Mouse (Mus musculus) hindbrain, embryonic 11.5 days (tissue): ENCODE measurements around the gene Pi4ka. TPM values are rescaled to one million over a fixed set of nuclear protein-coding genes. Genes with fewer than 3 reads are reported as not detected.

Experiments used
- ATAC-seq: fragments of 200-750 bp; cut with Nextera tagmentation; 2 replicates; pipeline ENCODE4 v1.8.0; 2017; ENCODE audit warnings: mild to moderate bottlenecking, moderate TSS enrichment, moderate library complexity; ENCODE audit not compliant: low FRiP score
- DNase-seq: peaks from one replicate; pipeline ENCODE4 v3.0.0-alpha.2; 2015; ENCODE audit warnings: low spot score
- H3K27ac ChIP-seq: fragments of 300-500 bp; sonication (generic); 2 replicates; pipeline ENCODE4 v1.5.1; 2014; ENCODE audit warnings: mild to moderate bottlenecking, low read depth, low read length
- H3K27me3 ChIP-seq: fragments of 300-500 bp; sonication (generic); 2 replicates; pipeline ENCODE4 v1.6.1; 2014; ENCODE audit warnings: mild to moderate bottlenecking, low read length, moderate library complexity, mixed read lengths; ENCODE audit not compliant: control insufficient read depth, insufficient read depth
- H3K36me3 ChIP-seq: fragments of 300-500 bp; sonication (generic); 2 replicates; pipeline ENCODE4 v1.6.1; 2014; ENCODE audit warnings: mild to moderate bottlenecking, low read length, moderate library complexity, mixed read lengths; ENCODE audit not compliant: control insufficient read depth, insufficient read depth
- H3K4me1 ChIP-seq: fragments of 300-500 bp; sonication (generic); replicated peaks from 2 replicates; pipeline ENCODE4 v1.6.1; 2014; ENCODE audit warnings: low read length, mixed read lengths; ENCODE audit not compliant: control insufficient read depth, insufficient read depth
- H3K4me2 ChIP-seq: fragments of 300-500 bp; sonication (generic); replicated peaks from 2 replicates; pipeline ENCODE4 v1.6.1; 2014; ENCODE audit warnings: mild to moderate bottlenecking, low read depth, low read length
- H3K4me3 ChIP-seq: fragments of 300-500 bp; sonication (generic); 2 replicates; pipeline ENCODE4 v1.5.1; 2014; ENCODE audit warnings: low read depth, low read length
- H3K9ac ChIP-seq: fragments of 300-500 bp; sonication (generic); 2 replicates; pipeline ENCODE4 v1.6.1; 2014; ENCODE audit warnings: low read depth, low read length
- H3K9me3 ChIP-seq: fragments of 300-500 bp; sonication (generic); 2 replicates; pipeline ENCODE4 v1.6.1; 2016; ENCODE audit warnings: low read length; ENCODE audit not compliant: control insufficient read depth
- WGBS: fragments of 180-500 bp; shearing (Covaris S2); extraction: QIAGEN DNeasy Blood & Tissue Kit; methylation state at CpG from one replicate; pipeline ENCODE4 v1.1.7; 2014; 5-methylcytosine and 5-hydroxymethylcytosine counted together
- polyA plus RNA-seq: library from polyadenylated mRNA; unstranded; fragments of >200 nt; fragmentation: Nextera tagmentation; extraction: Ambion mirVana; gene quantifications from 2 replicates; pipeline ENCODE4 v1.2.1, GENCODE M21; 2014

The Pi4ka gene
- polyA plus RNA-seq, 1 experiment from 2014 or later: 45.3 TPM

- Histone ChIP-seq H3K36me3 (no peaks in the 10 kb centered on the region), H3K4me2 (no peak overlapping the region), H3K27ac (no peak overlapping the region), H3K4me1 (no peaks in the 10 kb centered on the region), H3K4me3 (no peak overlapping the region), H3K9me3 (no peaks in the 10 kb centered on the region), H3K9ac (no peak overlapping the region), H3K27me3 (no peaks in the 10 kb centered on the region)
- 89% methylated on average over 8 of the region's 8 CpGs for WGBS
- ATAC-seq (no peak), DNase-seq (no peak)
Measured at GRCm38 (mm10) chr16:17345141-17345812, 60.8 kb downstream of the Pi4ka start.

- WGBS: 93% methylated on average over 4 of the region's 4 CpGs
- H3K4me1 ChIP-seq: no peaks in the 10 kb centered on the region
- no peak overlapping the region for H3K27ac ChIP-seq
- no peak overlapping the region for H3K4me2 ChIP-seq
- H3K9ac ChIP-seq: no peak overlapping the region
- no peaks in the 10 kb centered on the region for H3K9me3 ChIP-seq
- ATAC-seq (no peak), DNase-seq (no peak)
- H3K27me3 ChIP-seq: no peaks in the 10 kb centered on the region
- no peaks in the 10 kb centered on the region; the same call in 1 of the 2 replicates for H3K36me3 ChIP-seq
- no peak overlapping the region for H3K4me3 ChIP-seq
Measured at GRCm38 (mm10) chr16:17341847-17342246, 64.3 kb downstream of the Pi4ka start.

DNA sequence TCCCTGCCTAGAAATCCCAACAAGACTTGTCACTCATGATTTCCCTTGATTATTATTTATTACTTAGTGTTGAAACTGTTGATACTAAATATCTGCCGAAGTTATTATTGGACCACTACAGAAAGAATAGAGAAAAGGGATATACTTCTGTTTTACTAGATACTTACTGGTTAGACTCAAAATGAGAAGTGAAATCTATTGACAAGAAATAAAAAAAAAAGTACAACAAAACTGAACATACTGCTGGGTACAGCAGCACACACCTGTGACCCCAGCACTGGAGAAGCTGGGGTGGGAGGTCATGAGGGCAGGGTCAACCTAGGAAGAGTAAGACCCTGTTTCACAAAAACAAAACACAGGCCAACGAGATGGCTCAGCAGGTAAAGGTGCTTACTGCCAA is 65.4 kb downstream of the Pi4ka start:
- Histone ChIP-seq H3K4me2 (no peak overlapping the region), H3K36me3 (peaks cover 2% of the 10 kb centered on the region; the same call in 1 of the 2 replicates), H3K4me3 (no peak overlapping the region), H3K9me3 (no peaks in the 10 kb centered on the region), H3K9ac (no peak overlapping the region), H3K27ac (no peak overlapping the region), H3K27me3 (no peaks in the 10 kb centered on the region), H3K4me1 (no peaks in the 10 kb centered on the region)
- ATAC-seq: no peak
- 81% methylated on average over 2 of the region's 2 CpGs for WGBS
- DNase-seq: no peak

- WGBS: 89% methylated on average over 7 of the region's 7 CpGs
- H3K9ac ChIP-seq: no peak overlapping the region
- H3K27me3 ChIP-seq: no peaks in the 10 kb centered on the region
- no peak overlapping the region for H3K4me2 ChIP-seq
- H3K4me3 ChIP-seq: no peak overlapping the region
- no peak overlapping the region for H3K27ac ChIP-seq
- DNase-seq (no peak), ATAC-seq (no peak)
- H3K36me3 ChIP-seq: peaks cover 2% of the 10 kb centered on the region; the same call in 1 of the 2 replicates
- H3K9me3 ChIP-seq: no peaks in the 10 kb centered on the region
- H3K4me1 ChIP-seq: no peaks in the 10 kb centered on the region
Measured at GRCm38 (mm10) chr16:17339701-17340100, 66.4 kb downstream of the Pi4ka start.

DNA sequence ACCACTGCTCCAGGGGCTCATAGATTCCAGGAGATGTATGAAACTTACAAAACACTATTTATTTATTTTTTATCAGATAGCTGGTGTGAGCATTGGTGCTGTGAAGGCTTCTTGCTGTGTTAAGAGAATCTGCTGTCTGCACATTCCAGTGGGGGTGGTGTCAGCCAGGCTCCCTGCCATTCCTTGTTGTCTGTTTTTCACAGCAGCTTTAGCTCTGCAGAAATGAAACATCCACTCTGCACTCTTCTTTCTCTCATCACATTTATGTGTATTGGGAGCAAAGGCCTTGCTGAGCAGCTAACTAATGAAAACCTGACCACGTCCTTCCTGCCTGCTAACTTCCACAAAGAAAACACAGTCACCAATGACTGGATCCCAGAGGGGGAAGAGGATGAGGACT is 70.0 kb downstream of the Pi4ka start:
- H3K9ac ChIP-seq: no peak overlapping the region
- 88% methylated on average over 1 of the region's 1 CpGs for WGBS
- ATAC-seq: no peak
- H3K4me3 ChIP-seq: no peak overlapping the region
- H3K27ac ChIP-seq: no peak overlapping the region
- H3K9me3 ChIP-seq: no peaks in the 10 kb centered on the region
- H3K27me3 ChIP-seq: no peaks in the 10 kb centered on the region
- no peak overlapping the region for H3K4me2 ChIP-seq
- no peak for DNase-seq
- no peaks in the 10 kb centered on the region for H3K4me1 ChIP-seq
- H3K36me3 ChIP-seq: peaks cover 2% of the 10 kb centered on the region; the same call in 1 of the 2 replicates

DNA sequence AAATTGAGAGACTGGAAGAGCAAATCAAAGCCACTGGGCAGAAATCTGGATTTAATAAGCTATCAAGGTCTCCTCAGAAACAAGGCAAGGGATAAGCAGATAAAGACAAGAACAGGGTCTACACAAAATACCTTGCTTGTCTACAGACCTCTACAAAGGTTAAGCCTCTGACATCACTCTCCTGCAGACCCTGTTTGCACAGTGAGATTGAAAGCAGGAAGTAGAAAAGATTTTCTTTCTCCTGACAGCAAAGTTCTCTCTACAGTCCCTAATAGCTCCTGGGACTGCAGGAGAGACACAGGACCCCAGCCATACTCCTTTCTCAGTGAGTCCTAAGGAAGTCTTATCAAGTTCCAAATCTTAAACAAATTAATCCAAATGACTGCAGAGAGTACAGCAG is 71.5 kb downstream of the Pi4ka start:
- Histone ChIP-seq H3K9ac (no peak overlapping the region), H3K27ac (no peak overlapping the region), H3K4me1 (no peaks in the 10 kb centered on the region), H3K27me3 (no peaks in the 10 kb centered on the region), H3K4me3 (no peak overlapping the region), H3K36me3 (peaks cover 2% of the 10 kb centered on the region; the same call in 1 of the 2 replicates), H3K9me3 (no peaks in the 10 kb centered on the region), H3K4me2 (no peak overlapping the region)
- ATAC-seq (no peak), DNase-seq (no peak)

GRCm38 (mm10) chr16:17331855-17332254 is 74.3 kb downstream of the Pi4ka start:
- no peak overlapping the region for H3K9ac ChIP-seq
- no peak for DNase-seq
- no peak overlapping the region for H3K4me2 ChIP-seq
- H3K9me3 ChIP-seq: no peaks in the 10 kb centered on the region
- no peak overlapping the region for H3K4me3 ChIP-seq
- H3K4me1 ChIP-seq: no peaks in the 10 kb centered on the region
- H3K36me3 ChIP-seq: peaks cover 2% of the 10 kb centered on the region; the same call in 1 of the 2 replicates
- no peak overlapping the region for H3K27ac ChIP-seq
- no peaks in the 10 kb centered on the region for H3K27me3 ChIP-seq
- ATAC-seq: no peak
- WGBS: 90% methylated on average over 5 of the region's 5 CpGs

DNA sequence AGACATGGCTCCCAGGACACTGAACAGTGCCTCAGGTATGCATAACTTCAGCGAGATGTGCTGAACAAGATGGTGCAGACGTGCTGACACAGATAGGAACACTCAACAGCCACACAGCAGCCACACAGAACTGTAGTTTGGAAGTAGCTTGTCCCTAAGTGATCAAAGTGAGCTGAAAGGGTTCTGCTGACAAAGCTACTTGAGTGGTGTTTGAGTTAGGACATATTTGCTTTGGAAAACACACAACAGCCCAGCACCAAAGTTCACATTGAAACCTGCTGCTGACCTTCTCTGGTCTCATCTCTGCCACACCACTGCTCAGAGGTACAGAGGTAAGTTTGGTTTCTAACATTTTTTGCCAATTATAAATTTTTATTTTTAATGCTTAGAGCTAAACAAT is 75.0 kb downstream of the Pi4ka start, which contains the start of gene Serpind1:
TSS of gene Serpind1 (plus strand) at position 256 of the 400 bp plus-strand sequence.
- H3K36me3 ChIP-seq: no peaks in the 10 kb centered on the region
- DNase-seq (no peak), ATAC-seq (no peak)
- no peak within 1 kb of the TSS for H3K4me3 ChIP-seq
- H3K27me3 ChIP-seq: no peaks in the 10 kb centered on the region
- no peaks in the 10 kb centered on the region for H3K4me1 ChIP-seq
- H3K9me3 ChIP-seq: no peaks in the 10 kb centered on the region
- H3K4me2 ChIP-seq: no peak within 1 kb of the TSS
- no peak within 1 kb of the TSS for H3K27ac ChIP-seq
- H3K9ac ChIP-seq: no peak within 1 kb of the TSS
- 75% methylated on average over 2 of the region's 2 CpGs for WGBS

- H3K27me3 ChIP-seq: no peaks in the 10 kb centered on the region
- no peaks in the 10 kb centered on the region for H3K4me1 ChIP-seq
- DNase-seq (no peak), ATAC-seq (no peak)
- H3K9me3 ChIP-seq: no peaks in the 10 kb centered on the region
- H3K9ac ChIP-seq: no peak overlapping the region
- H3K27ac ChIP-seq: no peak overlapping the region
- no peaks in the 10 kb centered on the region; the same call in 1 of the 2 replicates for H3K36me3 ChIP-seq
- H3K4me2 ChIP-seq: no peak overlapping the region
- WGBS: 92% methylated on average over 1 of the region's 1 CpGs
- no peak overlapping the region for H3K4me3 ChIP-seq
Measured at GRCm38 (mm10) chr16:17329848-17330570, 76.1 kb downstream of the Pi4ka start.
